Mouse (Mus musculus): ENCODE results near the gene Gm8229. TPM values are rescaled to one million over a fixed set of nuclear protein-coding genes. Genes with fewer than 3 reads are reported as not detected.
"Not testable (repeated sequence)": the region's sequence is repeated elsewhere in the genome, so short reads cannot be mapped to it uniquely, and the experiment has no call there.

Gm8229 gene
- polyA plus RNA-seq (2015; fragmentation: Nextera tagmentation; extraction: Ambion mirVana): not detected in 2 replicates

DNA sequence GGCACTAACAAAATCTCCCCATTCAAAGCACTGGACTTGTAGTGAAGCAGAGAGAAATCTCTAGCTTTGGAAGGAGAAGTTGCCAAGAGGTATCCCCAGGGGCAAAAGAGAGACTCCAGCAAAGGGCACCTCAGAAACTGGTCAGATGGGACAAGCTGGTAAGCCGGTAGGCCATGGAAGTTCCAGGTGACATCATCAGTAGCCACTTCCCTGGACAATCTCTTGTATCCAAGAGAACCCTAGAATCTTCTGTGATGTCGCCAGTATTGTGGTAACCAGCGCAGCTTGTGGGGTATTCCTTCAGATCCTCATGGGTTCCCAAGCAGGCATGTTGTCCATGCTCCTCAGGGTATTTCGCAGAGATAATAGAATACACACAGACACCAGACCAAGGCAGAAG, at the start of gene Gm8229:
Gene Gm8229, plus strand, starts transcription at position 301 of the 400 bp plus-strand sequence.
- 90% methylated on average over 4 of the region's 4 CpGs for WGBS
- not testable (repeated sequence) for H3K36me3 ChIP-seq; H3K27ac ChIP-seq (replicated peaks); H3K9ac ChIP-seq; H3K4me1 ChIP-seq (replicated peaks); H3K27me3 ChIP-seq; H3K4me2 ChIP-seq; ATAC-seq (ENCODE audit: low FRiP score, low read depth); H3K4me3 ChIP-seq; H3K9me3 ChIP-seq

DNA sequence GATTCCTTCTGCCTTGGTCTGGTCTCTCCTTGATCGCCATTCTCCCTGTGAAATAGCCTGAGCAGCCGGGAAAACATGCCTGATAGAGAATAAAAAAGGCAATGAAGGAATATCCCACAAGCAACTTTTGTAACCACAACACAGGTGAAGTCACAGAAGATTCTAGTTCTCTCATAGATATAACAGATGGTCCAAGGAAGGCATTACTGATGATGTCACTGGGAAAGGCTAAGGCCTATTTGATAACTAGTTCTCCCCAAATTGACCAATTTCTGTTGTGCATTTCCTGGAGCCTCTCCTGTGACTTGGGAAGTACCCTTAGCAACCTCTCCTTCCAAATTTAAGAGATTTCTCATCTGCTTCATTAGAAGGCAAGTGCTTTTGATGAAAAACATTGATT, 26.7 kb upstream of the Gm8229 start, which contains the start of gene Gm5930:
Gene Gm5930, minus strand, starts transcription at position 101 of the 400 bp plus-strand sequence.
- WGBS: no CpG with 5 or more reads among the region's 2 CpGs
- not testable (repeated sequence) for H3K27ac ChIP-seq (replicated peaks); H3K9ac ChIP-seq; H3K4me2 ChIP-seq; H3K4me3 ChIP-seq; H3K9me3 ChIP-seq; ATAC-seq (ENCODE audit: low FRiP score, low read depth); H3K36me3 ChIP-seq; H3K27me3 ChIP-seq; H3K4me1 ChIP-seq (replicated peaks)

DNA sequence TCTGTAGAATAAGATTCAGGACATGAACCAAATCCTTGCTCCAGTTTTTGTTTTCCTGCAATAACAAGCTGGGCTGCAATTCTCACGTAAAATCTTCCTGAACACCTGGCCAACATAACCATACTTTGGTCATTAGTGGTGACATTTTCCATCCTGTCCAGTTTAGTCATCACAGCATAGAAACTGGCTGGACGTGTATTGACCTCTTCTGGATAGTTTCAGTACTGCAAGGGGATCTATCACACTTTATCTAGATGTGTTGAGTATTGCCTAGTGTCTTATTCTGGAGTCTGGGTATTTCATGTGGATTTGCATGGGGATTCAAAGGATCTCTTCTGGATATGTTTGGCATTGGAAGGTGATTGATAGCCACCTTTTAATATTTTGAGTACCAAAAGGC, 3.7 kb upstream of the Gm8229 start:
- H3K9ac ChIP-seq; ATAC-seq (ENCODE audit: low FRiP score, low read depth); H3K27me3 ChIP-seq; H3K4me2 ChIP-seq; H3K4me1 ChIP-seq (replicated peaks); H3K9me3 ChIP-seq; H3K4me3 ChIP-seq; H3K27ac ChIP-seq (replicated peaks); H3K36me3 ChIP-seq: not testable (repeated sequence)
- WGBS: 54% methylated on average over 2 of the region's 2 CpGs

DNA sequence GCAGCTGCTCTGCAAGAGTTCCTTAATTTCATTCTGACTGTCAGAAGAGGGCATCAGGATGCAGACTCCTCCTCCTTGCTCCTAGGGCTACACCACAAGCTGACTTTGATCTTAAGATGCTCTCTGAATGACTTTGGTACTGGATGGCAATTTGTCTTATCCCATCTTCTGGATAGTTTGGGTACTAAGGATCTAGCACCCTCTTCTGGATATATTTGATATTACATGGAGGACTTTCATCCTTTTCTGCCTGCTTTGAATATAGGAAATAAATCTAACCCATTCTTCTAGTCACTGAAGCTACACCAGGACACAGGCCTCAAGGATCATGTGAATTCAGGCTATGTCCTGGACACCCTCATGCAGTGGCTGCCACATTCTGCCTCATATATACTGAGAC, 2.9 kb upstream of the Gm8229 start:
- not testable (repeated sequence) for H3K4me1 ChIP-seq (replicated peaks); H3K27ac ChIP-seq (replicated peaks); H3K9me3 ChIP-seq; H3K4me3 ChIP-seq; H3K27me3 ChIP-seq; ATAC-seq (ENCODE audit: low FRiP score, low read depth); H3K9ac ChIP-seq; H3K36me3 ChIP-seq; H3K4me2 ChIP-seq

DNA sequence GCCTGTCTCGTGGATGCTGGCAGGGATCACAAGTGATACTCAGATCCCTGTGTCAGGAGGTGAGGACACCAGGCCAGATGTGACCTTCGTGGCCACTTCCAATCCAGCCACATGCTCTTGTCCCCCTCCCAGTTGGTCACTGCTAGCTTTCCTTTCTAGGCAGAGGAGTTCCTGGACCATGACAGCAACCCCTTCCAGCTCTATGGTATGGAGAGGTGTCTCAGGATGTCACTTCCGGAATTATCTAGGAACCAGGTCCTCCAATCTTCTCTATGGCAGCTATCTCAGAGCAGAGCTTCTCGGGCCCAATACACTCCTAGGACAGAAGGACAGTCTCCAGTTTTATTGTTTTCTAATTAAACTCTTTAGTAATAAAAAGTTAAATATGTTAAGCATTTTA, 19.1 kb downstream of the Gm8229 start:
- not testable (repeated sequence) for H3K27ac ChIP-seq (replicated peaks); H3K36me3 ChIP-seq; H3K4me1 ChIP-seq (replicated peaks); ATAC-seq (ENCODE audit: low FRiP score, low read depth); H3K4me2 ChIP-seq; H3K9ac ChIP-seq; H3K27me3 ChIP-seq; H3K9me3 ChIP-seq; H3K4me3 ChIP-seq
- 86% methylated on average over 4 of the region's 4 CpGs for WGBS

DNA sequence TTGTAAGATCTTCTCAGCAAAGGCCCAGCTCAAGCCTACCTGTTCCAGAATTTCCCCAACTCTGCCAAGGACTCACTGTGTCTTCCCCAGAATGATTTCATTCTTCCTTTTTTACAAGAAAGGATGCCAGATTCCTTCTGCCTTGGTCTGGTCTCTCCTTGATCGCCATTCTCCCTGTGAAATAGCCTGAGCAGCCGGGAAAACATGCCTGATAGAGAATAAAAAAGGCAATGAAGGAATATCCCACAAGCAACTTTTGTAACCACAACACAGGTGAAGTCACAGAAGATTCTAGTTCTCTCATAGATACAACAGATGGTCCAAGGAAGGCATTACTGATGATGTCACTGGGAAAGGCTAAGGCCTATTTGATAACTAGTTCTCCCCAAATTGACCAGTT, 45.4 kb downstream of the Gm8229 start, which contains the start of gene Gm3371:
Gene Gm3371, minus strand, starts transcription at position 101 of the 400 bp plus-strand sequence.
- not testable (repeated sequence) for H3K4me1 ChIP-seq (replicated peaks); H3K9me3 ChIP-seq; H3K27ac ChIP-seq (replicated peaks); H3K27me3 ChIP-seq; ATAC-seq (ENCODE audit: low FRiP score, low read depth); H3K9ac ChIP-seq; H3K4me3 ChIP-seq; H3K36me3 ChIP-seq; H3K4me2 ChIP-seq
- no CpG with 5 or more reads among the region's 2 CpGs for WGBS

Other genes with a start within 250 kb of the Gm8229 start
- not detected in 2 replicates for gene Gm3327, start 241.5 kb upstream of the Gm8229 start, polyA plus RNA-seq (2015; fragmentation: Nextera tagmentation; extraction: Ambion mirVana)
- not detected in 2 replicates for gene Gm8212, start 167.7 kb upstream of the Gm8229 start, polyA plus RNA-seq (2015; fragmentation: Nextera tagmentation; extraction: Ambion mirVana)
- not detected in 2 replicates for gene 4930503E14Rik, start 152.1 kb upstream of the Gm8229 start, polyA plus RNA-seq (2015; fragmentation: Nextera tagmentation; extraction: Ambion mirVana)
- gene Gm8220, start 79.8 kb upstream of the Gm8229 start, polyA plus RNA-seq (2015; fragmentation: Nextera tagmentation; extraction: Ambion mirVana): not detected in 2 replicates
- not detected in 2 replicates for gene Gm5930, start 26.8 kb upstream of the Gm8229 start, polyA plus RNA-seq (2015; fragmentation: Nextera tagmentation; extraction: Ambion mirVana)
- not detected in 2 replicates for gene Gm3371, start 45.3 kb downstream of the Gm8229 start, polyA plus RNA-seq (2015; fragmentation: Nextera tagmentation; extraction: Ambion mirVana)
- gene Gm8232, start 68.3 kb downstream of the Gm8229 start, polyA plus RNA-seq (2015; fragmentation: Nextera tagmentation; extraction: Ambion mirVana): not detected in 2 replicates
- 0.20 and 0.23 TPM in 2 replicates for gene BC061237, start 127.1 kb downstream of the Gm8229 start, polyA plus RNA-seq (2015; fragmentation: Nextera tagmentation; extraction: Ambion mirVana)
- not detected in 2 replicates for gene Gm17093, start 152.9 kb downstream of the Gm8229 start, polyA plus RNA-seq (2015; fragmentation: Nextera tagmentation; extraction: Ambion mirVana)
- gene Gm8247, start 217.8 kb downstream of the Gm8229 start, polyA plus RNA-seq (2015; fragmentation: Nextera tagmentation; extraction: Ambion mirVana): 0.34 and 0.40 TPM in 2 replicates

Measured in hindbrain, embryonic 15.5 days (tissue).